Comparison of ENCODE assay signal across 15 mouse cellular contexts in genomic region chr13:91274131-91274530, GRCm38 (mm10). TPM values are rescaled to one million over a fixed set of nuclear protein-coding genes. Genes with fewer than 3 reads are reported as not detected.
DNase-seq lines count a peak whose midpoint lies in the region; ATAC-seq and TF ChIP-seq lines count a peak whose summit lies in the region.
"Had no signal": no experiment of that assay in that cellular context is flagged by ENCODE, and none has a peak within 500 bp of the region (broad histone marks: within the 10 kb centered on the region; RNA-seq: fewer than 3 reads in every experiment).

No protein-coding gene starts in this region.

- H3K27me3 ChIP-seq in forebrain, embryonic 16.5 days (replicated peaks; ENCODE audit: control insufficient read depth, insufficient read depth, low read length): no peaks in the 10 kb centered on the region
- H3K27me3 ChIP-seq in forebrain, embryonic 14.5 days (replicated peaks; ENCODE audit: control insufficient read depth, insufficient read depth, low read length): no peaks in the 10 kb centered on the region
- H3K27me3 ChIP-seq in lung, embryonic 16.5 days (ENCODE audit: control insufficient read depth, insufficient read depth, low read depth, low read length): no peaks in the 10 kb centered on the region
- H3K27me3 ChIP-seq in stomach, postnatal 0 days (ENCODE audit: control insufficient read depth, insufficient read depth, low read length): no peaks in the 10 kb centered on the region
- no peaks in the 10 kb centered on the region for H3K27me3 ChIP-seq in embryonic facial prominence, embryonic 10.5 days (replicated peaks; ENCODE audit: low read depth, poor library complexity, severe bottlenecking)
- H3K27me3 ChIP-seq: CH12.LX; hindbrain, embryonic 12.5 days; megakaryocyte, embryonic 14.5 days; neural tube, embryonic 15.5 days had no signal

- no peak for DNase-seq in forebrain, embryonic 14.5 days (ENCODE audit: low spot score)
- DNase-seq in lung, adult 18-20 months: no peak
- DNase-seq in layer of hippocampus, postnatal 36 days: peak; percentile 7 to 37
- DNase-seq in right cerebral cortex, postnatal 14 days: peak; percentile 11
- DNase-seq in stomach, postnatal 0 days (ENCODE audit: low spot score): no peak
- DNase-seq in embryonic facial prominence, embryonic 10.5 days (ENCODE audit: low spot score): no peak

- TF ChIP-seq CTCF in stomach, postnatal 0 days (IDR thresholded peaks at IDR 0.05; ENCODE audit: low read depth): no peak

- no peaks in the 10 kb centered on the region for H3K36me3 ChIP-seq in forebrain, embryonic 16.5 days (ENCODE audit: control insufficient read depth, insufficient read depth)
- no peaks in the 10 kb centered on the region for H3K36me3 ChIP-seq in forebrain, embryonic 14.5 days (ENCODE audit: control insufficient read depth, insufficient read depth, low read length)
- no peaks in the 10 kb centered on the region for H3K36me3 ChIP-seq in lung, embryonic 16.5 days (ENCODE audit: control insufficient read depth, insufficient read depth, low read length)
- H3K36me3 ChIP-seq in stomach, postnatal 0 days (ENCODE audit: control insufficient read depth, insufficient read depth, low read length): no peaks in the 10 kb centered on the region
- H3K36me3 ChIP-seq in embryonic facial prominence, embryonic 10.5 days (replicated peaks): no peaks in the 10 kb centered on the region
- H3K36me3 ChIP-seq: hindbrain, embryonic 12.5 days; neural tube, embryonic 15.5 days had no signal

- ATAC-seq in forebrain, embryonic 16.5 days: peak; percentile 79
- no peak for ATAC-seq in forebrain, embryonic 14.5 days
- peak; percentile 41; the same call in 1 of the 2 replicates for ATAC-seq in lung, embryonic 16.5 days (ENCODE audit: low read depth)
- no peak for ATAC-seq in stomach, postnatal 0 days (ENCODE audit: low FRiP score, low TSS enrichment)
- ATAC-seq: activated CD4-positive, CD25-positive, alpha-beta regulatory T cell, adult 4 months; intestine, postnatal 0 days had no signal

- peaks cover 3% of the 10 kb centered on the region; the same call in 1 of the 2 replicates for H3K4me1 ChIP-seq in forebrain, embryonic 16.5 days (replicated peaks; ENCODE audit: control insufficient read depth, insufficient read depth, low read length)
- no peaks in the 10 kb centered on the region; the same call in 1 of the 2 replicates for H3K4me1 ChIP-seq in forebrain, embryonic 14.5 days (ENCODE audit: control insufficient read depth, insufficient read depth, low read length)
- H3K4me1 ChIP-seq in lung, embryonic 16.5 days (replicated peaks; ENCODE audit: control insufficient read depth, insufficient read depth, low read length): peaks cover 2% of the 10 kb centered on the region; the same call in 1 of the 2 replicates
- H3K4me1 ChIP-seq in stomach, postnatal 0 days (replicated peaks; ENCODE audit: control insufficient read depth, insufficient read depth): no peaks in the 10 kb centered on the region
- no peaks in the 10 kb centered on the region for H3K4me1 ChIP-seq in embryonic facial prominence, embryonic 10.5 days
- H3K4me1 ChIP-seq: hindbrain, embryonic 12.5 days; neural tube, embryonic 15.5 days had no signal

- no peak for TF ChIP-seq EP300 in stomach, postnatal 0 days (optimal IDR thresholded peaks at IDR 0.05)

- no peaks in the 10 kb centered on the region for H3K9me3 ChIP-seq in forebrain, embryonic 16.5 days (ENCODE audit: control insufficient read depth, low read length)
- no peaks in the 10 kb centered on the region for H3K9me3 ChIP-seq in forebrain, embryonic 14.5 days (replicated peaks; ENCODE audit: control insufficient read depth, low read length)
- H3K9me3 ChIP-seq in lung, embryonic 16.5 days (ENCODE audit: control insufficient read depth, low read length): no peaks in the 10 kb centered on the region
- no peaks in the 10 kb centered on the region for H3K9me3 ChIP-seq in stomach, postnatal 0 days (ENCODE audit: control insufficient read depth, low read length)
- H3K9me3 ChIP-seq in embryonic facial prominence, embryonic 10.5 days: no peaks in the 10 kb centered on the region
- H3K9me3 ChIP-seq: hindbrain, embryonic 12.5 days; megakaryocyte, embryonic 14.5 days; neural tube, embryonic 15.5 days had no signal

- no peak overlapping the region for H3K4me3 ChIP-seq in forebrain, embryonic 16.5 days (replicated peaks; ENCODE audit: low read length)
- H3K4me3 ChIP-seq in forebrain, embryonic 14.5 days (ENCODE audit: low read depth, low read length): no peak overlapping the region
- H3K4me3 ChIP-seq in lung, embryonic 16.5 days (ENCODE audit: low read length): no peak overlapping the region
- H3K4me3 ChIP-seq in stomach, postnatal 0 days (ENCODE audit: low read depth, low read length): no peak overlapping the region
- H3K4me3 ChIP-seq in embryonic facial prominence, embryonic 10.5 days: no peak overlapping the region
- H3K4me3 ChIP-seq: heart, adult 2 months; hindbrain, embryonic 12.5 days; megakaryocyte, embryonic 14.5 days; neural tube, embryonic 15.5 days had no signal

- H3K9ac ChIP-seq in forebrain, embryonic 16.5 days (replicated peaks; ENCODE audit: low read depth, low read length): no peak overlapping the region
- H3K9ac ChIP-seq in forebrain, embryonic 14.5 days (ENCODE audit: low read length): no peak overlapping the region
- no peak overlapping the region for H3K9ac ChIP-seq in lung, embryonic 16.5 days (ENCODE audit: low read length)
- no peak overlapping the region for H3K9ac ChIP-seq in stomach, postnatal 0 days (ENCODE audit: low read length)
- H3K9ac ChIP-seq: hindbrain, embryonic 12.5 days; neural tube, embryonic 15.5 days had no signal

- H3K27ac ChIP-seq in forebrain, embryonic 16.5 days (ENCODE audit: low read length): no peak overlapping the region
- no peak overlapping the region for H3K27ac ChIP-seq in forebrain, embryonic 14.5 days (ENCODE audit: low read depth, low read length)
- peak overlapping the region; percentile 77; the same call in 1 of the 2 replicates for H3K27ac ChIP-seq in lung, embryonic 16.5 days (ENCODE audit: low read length)
- no peak overlapping the region for H3K27ac ChIP-seq in stomach, postnatal 0 days (replicated peaks)
- H3K27ac ChIP-seq in embryonic facial prominence, embryonic 10.5 days (replicated peaks): no peak overlapping the region
- H3K27ac ChIP-seq: heart, adult 2 months; hindbrain, embryonic 12.5 days; neural tube, embryonic 15.5 days had no signal

- H3K4me2 ChIP-seq in forebrain, embryonic 16.5 days (ENCODE audit: low read length): no peak overlapping the region
- no peak overlapping the region for H3K4me2 ChIP-seq in forebrain, embryonic 14.5 days (ENCODE audit: low read length)
- H3K4me2 ChIP-seq in lung, embryonic 16.5 days (ENCODE audit: low read depth, low read length): no peak overlapping the region
- no peak overlapping the region for H3K4me2 ChIP-seq in stomach, postnatal 0 days (replicated peaks; ENCODE audit: low read depth)
- H3K4me2 ChIP-seq: hindbrain, embryonic 12.5 days; neural tube, embryonic 15.5 days had no signal

- WGBS in forebrain, embryonic 16.5 days: 73% methylated on average over 1 of the region's 1 CpGs
- WGBS in forebrain, embryonic 14.5 days: 83% methylated on average over 1 of the region's 1 CpGs
- 62% methylated on average over 1 of the region's 1 CpGs for WGBS in lung, embryonic 16.5 days
- 79% methylated on average over 1 of the region's 1 CpGs for WGBS in stomach, postnatal 0 days
- 84% methylated on average over 1 of the region's 1 CpGs for WGBS in embryonic facial prominence, embryonic 10.5 days

RNA-seq across cellular contexts. Expression of gene Atg10, which starts 50.4 kb away (rescaled TPM):
- 14.0 and 15.0 TPM in 2 replicates for polyA plus RNA-seq in forebrain, embryonic 16.5 days (2015; fragmentation: Nextera tagmentation; extraction: Ambion mirVana)
- 14.1 and 15.4 TPM in 2 replicates for polyA plus RNA-seq in forebrain, embryonic 14.5 days (2014; fragmentation: Nextera tagmentation; extraction: Ambion mirVana)
- 14.7 and 16.0 TPM in 2 replicates for polyA plus RNA-seq in lung, embryonic 16.5 days (2015; fragmentation: Nextera tagmentation; extraction: Ambion mirVana)
- 10 to 100 TPM; 14.4 to 16.0 TPM for total RNA-seq in layer of hippocampus, postnatal 36 days (2021)
- 14.4 and 16.2 TPM in 2 replicates for polyA plus RNA-seq in stomach, postnatal 0 days (2015; fragmentation: Nextera tagmentation; extraction: Ambion mirVana)
- 9.2 and 10.5 TPM in 2 replicates for polyA plus RNA-seq in embryonic facial prominence, embryonic 10.5 days (2016; fragmentation: Nextera tagmentation; extraction: Ambion mirVana)

Comparison
In these comparisons a context has a peak if more than half of its experiments do, and no peak if none do; other contexts are left out.
1. ATAC-seq: peak in forebrain, embryonic 16.5 days (single experiment) and lung, embryonic 16.5 days (single experiment); none in forebrain, embryonic 14.5 days (single experiment) and stomach, postnatal 0 days (single experiment).
2. DNase-seq: peak in layer of hippocampus, postnatal 36 days (2 of 2) and right cerebral cortex, postnatal 14 days (single experiment); none in forebrain, embryonic 14.5 days (single experiment), lung, adult 18-20 months (0 of 2), stomach, postnatal 0 days (single experiment) and embryonic facial prominence, embryonic 10.5 days (single experiment).